Mouse (Mus musculus) ES-E14 (cell line): ENCODE results near the gene Vegfa. TPM values are rescaled to one million over a fixed set of nuclear protein-coding genes. Genes with fewer than 3 reads are reported as not detected.

Experiments used
- DNase-seq: peaks from one replicate; pipeline ENCODE4 v3.0.0-alpha.2; 2013; ENCODE audit warnings: low read depth, low spot score
- H3K27ac ChIP-seq: 2 replicates; pipeline ENCODE4 v1.5.1; 2012; ENCODE audit warnings: low read depth, mild to moderate bottlenecking, low read length, moderate library complexity, mixed read lengths; ENCODE audit not compliant: poor library complexity, insufficient read depth, severe bottlenecking
- H3K36me3 ChIP-seq: 2 replicates; pipeline ENCODE4 v1.6.1; 2012; ENCODE audit warnings: mild to moderate bottlenecking, low read length, moderate library complexity, mixed read lengths; ENCODE audit not compliant: control insufficient read depth, poor library complexity, insufficient read depth, severe bottlenecking
- H3K4me1 ChIP-seq, 2 experiments: fragments of 150-350 bp in 1 of 2; sonication (generic) in 1 of 2; 2 replicates each; pipeline ENCODE4 v1.6.1; 2012; ENCODE audit warnings: low read length in 2 of 2, mild to moderate bottlenecking in 1 of 2, mixed read lengths in 1 of 2; ENCODE audit not compliant: control insufficient read depth in 2 of 2, insufficient read depth in 2 of 2, poor library complexity in 1 of 2
- H3K4me3 ChIP-seq, 2 experiments: fragments of 150-350 bp in 1 of 2; sonication (generic) in 1 of 2; 2 replicates each; pipeline ENCODE4 v1.5.1; 2012; ENCODE audit warnings: low read length in 2 of 2, low read depth in 1 of 2, mild to moderate bottlenecking in 1 of 2, mixed read lengths in 1 of 2; ENCODE audit not compliant: insufficient read depth in 1 of 2, poor library complexity in 1 of 2, severe bottlenecking in 1 of 2
- H3K9ac ChIP-seq: 2 replicates; pipeline ENCODE4 v1.6.1; 2012; ENCODE audit warnings: low read depth, mild to moderate bottlenecking, low read length, mixed read lengths; ENCODE audit not compliant: poor library complexity, insufficient read depth, severe bottlenecking
- H3K9me3 ChIP-seq: fragments of 150-350 bp; sonication (generic); 2 replicates; pipeline ENCODE4 v1.6.1; 2012; ENCODE audit warnings: low read depth, mild to moderate bottlenecking, low read length; ENCODE audit not compliant: control insufficient read depth, insufficient read depth
- CHD2 ChIP-seq: IDR thresholded peaks from 2 replicates; pipeline ENCODE4 v1.6.1; 2014; ENCODE audit warnings: mild to moderate bottlenecking, low read depth, low read length, inconsistent platforms
- HCFC1 ChIP-seq: IDR thresholded peaks from 2 replicates; pipeline ENCODE4 v1.6.1; 2012; ENCODE audit warnings: low read length, inconsistent platforms, borderline replicate concordance; ENCODE audit not compliant: insufficient read depth
- MAFK ChIP-seq: IDR thresholded peaks from 2 replicates; pipeline ENCODE4 v1.6.1; 2014; ENCODE audit warnings: mild to moderate bottlenecking, low read depth, low read length, inconsistent platforms; ENCODE audit not compliant: insufficient read depth
- ZC3H11A ChIP-seq: IDR thresholded peaks from 2 replicates; pipeline ENCODE4 v1.6.1; 2012; ENCODE audit warnings: low read depth, mild to moderate bottlenecking, inconsistent platforms, low read length, borderline replicate concordance
- ZNF384 ChIP-seq: IDR thresholded peaks from 2 replicates; pipeline ENCODE4 v1.6.1; 2012; ENCODE audit warnings: low read depth, low read length, inconsistent platforms
- in situ Hi-C, 2 experiments: fragments of 600-800 bp; cut with MboI; formaldehyde crosslinking; loops; one replicate each; pipeline ENCODE4 v1.15.1; 2025; ENCODE audit warnings: low sequenced_read_pairs in 2 of 2, inconsistent platforms in 1 of 2; ENCODE audit not compliant: unreplicated experiment in 2 of 2
- total RNA-seq: library from RNA; depleted of rRNA; stranded (reverse); fragments of 300-350 nt; gene quantifications from 2 replicates; pipeline ENCODE4 v1.2.3, GENCODE M21; 2012

The Vegfa gene
- total RNA-seq, 1 experiment = 53.0 TPM

GRCm38 (mm10) chr17:45998363-45998762, 33.8 kb downstream of the Vegfa start:
- H3K4me3 ChIP-seq = no peak overlapping the region
- DNase-seq = peak; percentile 26
- H3K9me3 ChIP-seq = no peaks in the 10 kb centered on the region
- TF ChIP-seq HCFC1 (no peak), MAFK (no peak), ZNF384 (no peak), ZC3H11A (no peak), CHD2 (no peak)
- no peak overlapping the region for H3K9ac ChIP-seq
- in situ Hi-C loops = no loop called here
- H3K4me1 ChIP-seq = peaks cover 0 to 9% of the 10 kb centered on the region in 2 experiments; a peak in 2 of 4 replicates
- H3K36me3 ChIP-seq = no peaks in the 10 kb centered on the region
- H3K27ac ChIP-seq = no peak overlapping the region

GRCm38 (mm10) chr17:45996921-45997444, 35.2 kb downstream of the Vegfa start:
- H3K9ac ChIP-seq = no peak overlapping the region
- TF ChIP-seq ZC3H11A (no peak), CHD2 (no peak), ZNF384 (no peak), MAFK (no peak), HCFC1 (no peak)
- no peaks in the 10 kb centered on the region for H3K9me3 ChIP-seq
- H3K27ac ChIP-seq = no peak overlapping the region
- in situ Hi-C loops = no loop called here
- peaks cover 0 to 9% of the 10 kb centered on the region in 2 experiments; a peak in 2 of 4 replicates for H3K4me1 ChIP-seq
- no peak overlapping the region for H3K4me3 ChIP-seq
- DNase-seq = no peak
- H3K36me3 ChIP-seq = no peaks in the 10 kb centered on the region

- no peak for DNase-seq
- Histone ChIP-seq H3K4me1 (peaks cover 0 to 9% of the 10 kb centered on the region in 2 experiments; a peak in 2 of 4 replicates), H3K9me3 (no peaks in the 10 kb centered on the region), H3K9ac (no peak overlapping the region), H3K27ac (no peak overlapping the region), H3K4me3 (no peak overlapping the region), H3K36me3 (no peaks in the 10 kb centered on the region)
- TF ChIP-seq ZC3H11A = no peak
- TF ChIP-seq HCFC1 = no peak
- no peak for TF ChIP-seq CHD2
- TF ChIP-seq ZNF384 = no peak
- TF ChIP-seq MAFK = no peak
- in situ Hi-C loops = no loop called here
These were observed 37.8 kb downstream of the Vegfa start for GRCm38 (mm10) chr17:45994281-45994817.

GRCm38 (mm10) chr17:45986915-45987314, 45.3 kb downstream of the Vegfa start:
- Histone ChIP-seq H3K4me3 (no peak overlapping the region), H3K9ac (no peak overlapping the region), H3K9me3 (no peaks in the 10 kb centered on the region), H3K36me3 (no peaks in the 10 kb centered on the region), H3K4me1 (no peaks in the 10 kb centered on the region), H3K27ac (no peak overlapping the region)
- no peak for DNase-seq
- TF ChIP-seq CHD2 (no peak), HCFC1 (no peak), ZC3H11A (no peak), MAFK (no peak), ZNF384 (no peak)
- in situ Hi-C loops = no loop called here
